Mouse (Mus musculus): ENCODE measurements around the gene Arf3.

Arf3 gene

GRCm38 (mm10) chr15:98714230-98714652, 48.8 kb downstream of the Arf3 start:
- no peak for DNase-seq

DNA sequence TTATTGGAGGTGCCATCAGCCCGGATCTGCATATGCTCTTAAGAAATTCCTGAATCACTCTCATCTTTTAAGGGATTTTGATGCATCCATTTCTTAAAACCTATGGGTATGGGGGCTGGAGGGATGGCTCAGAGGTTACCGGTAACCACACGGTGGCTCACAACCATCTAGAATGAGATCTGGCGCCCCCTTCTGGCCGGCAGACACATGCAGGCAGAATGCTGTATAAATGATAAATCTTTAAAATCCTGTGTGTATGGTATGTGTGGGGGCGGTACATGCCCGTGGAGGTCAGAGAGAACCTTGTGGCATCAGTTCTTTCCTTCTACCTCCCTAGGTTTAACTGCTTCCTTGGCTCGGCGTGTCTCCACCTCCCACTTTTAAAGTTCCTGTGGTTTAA, 52.6 kb downstream of the Arf3 start:
- DNase-seq, result peak in 1 of 2 experiments; percentile 32

DNA sequence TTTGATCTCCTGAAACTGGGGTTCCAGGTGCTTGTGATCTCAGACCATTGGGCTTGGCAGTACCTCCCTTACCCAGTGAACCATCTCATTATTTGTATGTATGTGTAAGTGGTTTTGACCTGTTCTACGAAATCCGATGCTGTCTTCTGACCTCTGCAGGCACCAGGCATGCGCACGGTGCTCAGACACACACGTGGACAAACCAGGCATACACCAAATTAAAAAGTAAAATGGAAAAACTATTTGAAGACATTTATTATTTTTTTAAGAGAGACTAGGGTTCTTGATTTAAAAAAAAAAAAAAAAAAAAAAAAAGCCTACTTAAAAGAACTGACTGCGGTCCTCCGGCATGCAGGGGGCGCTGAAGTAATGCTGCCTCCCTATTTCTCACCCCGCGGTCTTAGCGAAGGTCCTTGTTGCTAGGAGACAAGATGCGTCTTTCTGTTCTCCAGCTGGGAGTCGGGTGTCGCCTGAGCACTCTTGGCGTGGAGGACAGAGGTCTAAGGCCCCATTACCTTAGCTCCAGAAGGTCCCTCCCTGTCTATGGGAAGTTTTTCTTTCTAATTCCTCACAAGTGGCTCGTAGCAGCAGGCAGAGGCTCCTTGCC, 55.1 kb downstream of the Arf3 start, which contains the start of gene Ccdc65:
Gene Ccdc65, plus strand, starts transcription at position 442 of the 607 bp plus-strand sequence.
- peak in 1 of 2 experiments; percentile 41 for DNase-seq

DNA sequence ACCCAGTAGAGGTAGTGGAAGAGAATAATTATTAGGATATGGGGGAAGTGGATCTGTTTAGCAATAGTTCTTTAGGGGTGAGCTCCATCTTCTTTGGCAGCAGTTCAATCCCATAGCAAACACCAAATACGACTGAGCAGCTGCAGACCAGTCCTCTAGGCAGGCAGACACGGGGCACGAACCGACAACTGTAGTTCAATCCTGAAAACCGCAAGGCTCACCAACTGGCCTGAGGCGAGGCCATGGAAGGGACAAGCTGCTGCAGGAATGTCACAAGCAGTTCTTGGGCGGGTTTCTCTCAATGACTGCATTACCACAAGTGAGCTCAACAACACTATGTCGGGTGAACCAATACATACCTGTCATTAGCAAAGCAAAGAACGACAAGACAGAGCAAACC, 58.7 kb downstream of the Arf3 start:
- DNase-seq, result no peak

DNA sequence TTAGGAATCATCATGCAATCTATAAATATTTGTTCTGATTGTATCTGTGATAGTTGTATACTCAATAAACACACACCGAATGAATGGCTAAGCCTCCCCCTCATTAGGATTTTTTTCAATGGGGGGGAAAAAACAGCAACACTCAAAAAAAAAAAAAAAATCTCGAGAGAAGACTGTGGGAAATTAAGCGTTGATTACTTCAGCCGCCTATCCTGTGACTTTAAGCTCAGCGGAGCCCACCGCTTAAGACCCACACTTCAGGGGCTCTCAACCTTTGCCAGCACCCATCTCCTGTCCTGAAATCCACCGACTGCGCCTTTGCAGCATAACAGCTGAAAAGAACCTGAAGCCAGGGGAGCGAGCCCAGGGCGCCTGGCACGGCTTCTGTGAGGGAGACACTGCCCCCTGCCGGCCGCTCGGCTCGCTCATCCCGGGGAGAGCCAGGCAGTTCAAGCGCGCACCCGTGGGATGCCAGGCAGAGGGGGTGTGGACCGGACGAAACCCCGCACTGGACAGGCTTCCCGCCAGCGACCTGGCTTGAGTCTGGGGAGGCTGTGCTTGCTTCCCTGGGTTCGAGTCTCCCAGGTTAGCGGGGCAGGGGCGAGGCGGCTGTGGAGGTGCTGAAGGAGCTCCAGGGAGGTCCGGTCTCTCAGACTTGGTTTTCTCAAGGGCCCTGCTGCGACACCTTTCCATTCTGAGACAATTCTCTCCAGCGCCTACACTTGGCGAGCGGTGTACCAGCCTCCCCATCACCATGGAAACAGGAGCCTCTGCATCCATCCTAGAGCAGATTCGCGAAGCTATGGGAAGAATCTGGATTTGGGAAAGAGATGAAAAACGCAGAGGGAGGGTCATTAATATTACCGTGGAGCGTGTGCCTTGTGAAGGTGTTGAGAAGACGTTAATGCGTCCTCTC, 63.6 kb downstream of the Arf3 start:
- peak; percentile 44 to 54 for DNase-seq

GRCm38 (mm10) chr15:98696216-98696615, 66.8 kb downstream of the Arf3 start:
- no peak for DNase-seq

DNA sequence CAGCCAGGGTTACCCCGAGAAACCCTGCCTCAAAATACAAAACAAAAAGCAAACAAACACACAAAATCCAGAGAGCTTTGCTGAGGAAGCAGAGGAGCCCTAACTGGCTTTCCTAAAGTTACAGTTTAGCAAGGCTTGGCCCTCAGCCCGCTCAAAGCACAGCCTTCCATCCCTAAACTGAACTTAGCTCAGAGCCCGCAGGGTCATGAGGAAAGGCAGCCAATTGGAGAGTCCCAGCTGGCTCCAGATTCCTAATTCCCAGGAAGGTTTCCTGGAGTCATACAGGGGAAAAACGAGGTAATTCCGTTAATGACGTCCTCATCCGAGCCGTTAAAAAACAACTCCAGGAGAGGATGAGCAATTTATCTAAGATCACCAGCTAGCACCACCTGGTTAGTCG, 67.3 kb downstream of the Arf3 start:
- no peak for DNase-seq

DNA sequence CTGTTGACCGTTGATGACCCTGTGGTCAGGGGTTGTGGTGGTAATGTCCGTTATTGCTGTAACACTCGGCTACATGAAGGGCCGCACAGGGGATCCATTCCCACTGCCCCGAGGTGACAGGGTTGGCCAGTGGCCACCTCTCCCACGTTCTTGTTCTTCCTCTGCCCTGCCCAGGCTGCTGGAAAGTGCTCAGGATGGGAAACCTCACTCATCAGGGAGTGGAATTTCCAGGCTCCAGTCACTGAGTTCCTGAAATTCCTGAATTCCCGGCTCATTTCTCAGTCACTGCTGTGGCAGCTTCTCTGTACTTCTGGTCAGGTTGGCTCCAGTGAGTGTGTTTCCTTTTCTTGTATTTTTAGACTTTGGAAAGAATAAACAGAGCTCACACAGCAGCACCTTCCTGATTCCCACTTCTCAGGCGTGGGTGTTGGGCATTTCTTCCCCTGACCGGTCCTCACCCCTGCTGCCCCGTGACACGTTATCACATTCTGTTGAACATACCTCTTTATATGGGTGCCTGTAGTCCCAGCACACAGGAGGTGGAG, 70.8 kb downstream of the Arf3 start:
- no peak for DNase-seq

DNA sequence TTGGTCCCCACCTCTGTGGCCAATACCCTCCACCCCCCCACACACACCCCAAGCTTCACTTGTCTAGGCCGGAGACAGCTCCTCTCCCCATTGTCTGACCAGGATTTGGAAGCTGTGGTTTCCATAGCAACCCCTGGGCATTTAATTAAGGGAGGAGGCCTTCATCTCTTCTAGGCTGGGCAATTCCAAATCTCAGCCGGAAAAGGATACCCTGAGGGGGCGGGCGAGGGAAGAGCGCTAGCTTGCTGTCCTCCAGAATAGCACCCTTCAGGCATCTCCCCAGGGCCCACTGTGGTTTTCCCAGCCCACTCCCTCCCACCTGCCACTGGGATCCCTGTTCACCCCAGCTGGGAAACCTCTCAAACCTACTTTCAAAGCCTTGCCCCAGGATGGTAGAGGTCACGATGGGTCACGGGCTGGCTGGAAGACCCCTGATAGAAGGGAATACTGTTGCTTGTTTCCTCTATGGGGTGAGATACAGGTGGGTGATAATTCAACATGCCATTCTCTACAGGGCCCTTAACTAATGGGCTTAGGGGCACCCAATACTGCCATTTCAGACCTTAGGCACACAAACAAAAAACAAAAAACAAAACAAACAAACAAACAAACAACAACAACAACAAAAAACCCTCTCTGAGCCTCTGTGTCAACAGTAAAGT, 71.4 kb downstream of the Arf3 start:
- no peak for DNase-seq

GRCm38 (mm10) chr15:98689682-98690081, 73.3 kb downstream of the Arf3 start:
- DNase-seq, result no peak

Measured in thymus, adult 18-20 months (tissue).